Mouse (Mus musculus) liver, postnatal 0 days (tissue): ENCODE results near the gene Bphl. TPM values are rescaled to one million over a fixed set of nuclear protein-coding genes. Genes with fewer than 3 reads are reported as not detected.

Source experiments
- ATAC-seq: fragments of 200-750 bp; cut with Nextera tagmentation; 2 replicates; pipeline ENCODE4 v1.8.0; 2017; ENCODE audit warnings: mild to moderate bottlenecking, moderate library complexity
- DNase-seq: peaks from one replicate; pipeline ENCODE4 v3.0.0-alpha.2; 2016
- H3K27ac ChIP-seq: fragments of 300-500 bp; sonication (generic); 2 replicates; pipeline ENCODE4 v1.5.1; 2014; ENCODE audit warnings: antibody characterized with exemption, moderate library complexity, mild to moderate bottlenecking, low read depth
- H3K27me3 ChIP-seq: fragments of 300-500 bp; sonication (generic); 2 replicates; pipeline ENCODE4 v1.6.1; 2014; ENCODE audit warnings: low read length, control low read depth, mixed read lengths; ENCODE audit not compliant: insufficient read depth
- H3K36me3 ChIP-seq: fragments of 300-500 bp; sonication (generic); replicated peaks from 2 replicates; pipeline ENCODE4 v1.6.1; 2014; ENCODE audit warnings: mild to moderate bottlenecking, control low read depth, low read length, moderate library complexity, mixed read lengths; ENCODE audit not compliant: insufficient read depth
- H3K4me1 ChIP-seq: fragments of 300-500 bp; sonication (generic); 2 replicates; pipeline ENCODE4 v1.6.1; 2014; ENCODE audit warnings: antibody characterized with exemption, mild to moderate bottlenecking, control low read depth; ENCODE audit not compliant: insufficient read depth
- H3K4me2 ChIP-seq: fragments of 300-500 bp; sonication (generic); 2 replicates; pipeline ENCODE4 v1.6.1; 2014; ENCODE audit warnings: low read depth, mild to moderate bottlenecking, low read length, moderate library complexity, mixed read lengths
- H3K4me3 ChIP-seq: fragments of 300-500 bp; sonication (generic); 2 replicates; pipeline ENCODE4 v1.5.1; 2014; ENCODE audit warnings: low read depth, low read length
- H3K9ac ChIP-seq: fragments of 300-500 bp; sonication (generic); replicated peaks from 2 replicates; pipeline ENCODE4 v1.6.1; 2014; ENCODE audit warnings: mild to moderate bottlenecking, moderate library complexity
- H3K9me3 ChIP-seq: fragments of 300-500 bp; sonication (generic); 2 replicates; pipeline ENCODE4 v1.6.1; 2016; ENCODE audit warnings: mild to moderate bottlenecking, control low read depth, low read length, mixed read lengths
- CTCF ChIP-seq: sonication (generic); IDR thresholded peaks from 2 replicates; pipeline ENCODE4 v1.5.1; 2016; ENCODE audit warnings: antibody characterized with exemption, low read depth
- EP300 ChIP-seq: IDR thresholded peaks from 2 replicates; pipeline ENCODE4 v1.6.1; 2016; ENCODE audit warnings: antibody characterized with exemption, low read depth, mild to moderate bottlenecking
- WGBS: fragments of 180-500 bp; shearing (Covaris S2); extraction: QIAGEN DNeasy Blood & Tissue Kit; methylation state at CpG from one replicate; pipeline ENCODE4 v1.1.7; 2014; ENCODE audit not compliant: insufficient replicate concordance; 5-methylcytosine and 5-hydroxymethylcytosine counted together
- polyA plus RNA-seq: library from polyadenylated mRNA; unstranded; fragments of >200 nt; fragmentation: Nextera tagmentation; extraction: Ambion mirVana; gene quantifications from 2 replicates; pipeline ENCODE4 v1.2.1, GENCODE M21; 2015

Bphl gene
- polyA plus RNA-seq, 1 experiment from 2014 or later: 95.6 TPM

DNA sequence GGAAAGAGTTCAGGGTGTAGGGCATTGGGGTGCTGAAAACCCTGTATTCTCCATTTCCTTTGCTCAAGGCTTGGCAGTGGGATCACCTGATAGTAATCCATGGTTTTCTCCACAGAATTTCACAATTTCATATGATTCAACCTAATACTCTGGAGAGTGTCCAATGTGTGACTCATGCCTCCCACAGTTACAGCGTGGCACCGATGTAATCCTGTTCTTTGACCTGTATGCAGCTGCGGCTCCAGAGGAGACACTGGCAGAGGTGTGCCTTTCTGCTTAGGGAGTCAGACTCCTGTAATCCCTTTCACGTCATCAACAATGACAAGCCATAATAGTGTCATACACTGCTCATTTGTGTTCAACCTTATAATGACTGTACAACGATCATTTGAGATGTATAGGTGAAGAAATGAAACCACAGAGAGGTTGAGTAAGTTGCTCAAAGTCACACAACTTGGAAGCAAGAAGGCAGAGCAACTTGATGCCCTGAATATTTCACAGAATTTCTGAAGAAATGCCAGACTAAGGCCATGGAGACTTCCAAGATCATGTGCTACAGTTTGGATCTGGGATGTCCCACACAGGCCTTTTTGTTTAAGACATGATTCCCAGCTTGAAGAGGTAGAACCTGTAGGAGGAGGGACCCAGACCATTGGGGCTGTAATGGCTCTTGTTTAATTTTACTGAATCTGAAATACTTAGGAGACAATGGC lies 75.1 kb downstream of the Bphl start:
- Histone ChIP-seq H3K9me3 (no peaks in the 10 kb centered on the region), H3K4me1 (peaks cover 6% of the 10 kb centered on the region; the same call in 1 of the 2 replicates), H3K4me2 (no peak overlapping the region), H3K27ac (peak overlapping the region; percentile 46), H3K36me3 (no peaks in the 10 kb centered on the region), H3K9ac (no peak overlapping the region; the same call in 1 of the 2 replicates), H3K4me3 (no peak overlapping the region), H3K27me3 (no peaks in the 10 kb centered on the region)
- ATAC-seq (peak; percentile 100), DNase-seq (peak; percentile 60)
- 60% methylated on average over 5 of the region's 5 CpGs for WGBS
- TF ChIP-seq CTCF (no peak), EP300 (peak; percentile 91)

DNA sequence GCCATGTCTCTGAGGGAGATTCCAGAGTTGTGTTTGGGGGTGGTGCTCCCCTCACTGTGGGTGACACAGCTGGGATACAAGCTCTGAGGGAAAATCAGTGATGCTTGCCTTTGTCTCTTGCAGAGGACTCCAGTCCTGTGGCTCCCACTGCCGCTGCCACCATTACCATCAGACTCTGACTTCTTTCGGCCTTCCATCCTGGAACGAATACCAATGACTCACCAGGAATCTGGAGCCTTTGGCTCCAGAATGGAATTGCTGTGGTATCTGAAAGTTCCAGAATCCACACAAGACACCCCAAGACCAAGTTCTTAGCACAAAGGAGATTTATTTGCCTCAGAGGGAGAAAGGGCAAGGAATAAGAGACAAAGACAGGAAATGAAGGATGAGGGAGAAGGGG lies 75.7 kb downstream of the Bphl start:
- no peaks in the 10 kb centered on the region for H3K27me3 ChIP-seq
- H3K9ac ChIP-seq: no peak overlapping the region; the same call in 1 of the 2 replicates
- no peak for DNase-seq
- no peak overlapping the region for H3K4me3 ChIP-seq
- ATAC-seq: no peak
- WGBS: 84% methylated on average over 3 of the region's 3 CpGs
- H3K4me1 ChIP-seq: peaks cover 6% of the 10 kb centered on the region; the same call in 1 of the 2 replicates
- H3K27ac ChIP-seq: peak overlapping the region; percentile 46
- no peaks in the 10 kb centered on the region for H3K36me3 ChIP-seq
- no peaks in the 10 kb centered on the region for H3K9me3 ChIP-seq
- H3K4me2 ChIP-seq: no peak overlapping the region
- TF ChIP-seq CTCF (no peak), EP300 (no peak)

DNA sequence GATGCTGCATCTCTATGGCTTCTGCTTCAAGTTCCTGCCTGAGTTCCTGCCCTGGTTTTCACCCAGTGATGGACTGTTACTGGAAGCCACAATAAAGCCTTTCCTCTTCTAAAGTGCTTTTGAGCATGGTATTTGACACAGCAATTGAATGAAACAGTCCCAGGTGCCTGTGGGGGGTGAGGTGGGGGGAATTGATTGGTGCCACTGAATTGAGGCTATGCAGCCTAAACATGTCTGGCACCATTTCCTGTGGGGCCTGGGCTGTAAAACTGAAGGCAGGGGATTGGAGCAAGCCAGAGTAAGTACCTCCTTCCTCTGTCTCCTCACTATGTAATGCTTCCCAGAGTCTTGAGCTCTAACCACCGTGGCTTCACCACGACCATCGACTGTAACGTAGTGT lies 77.3 kb downstream of the Bphl start:
- DNase-seq: no peak
- 57% methylated on average over 4 of the region's 4 CpGs for WGBS
- no peak for TF ChIP-seq CTCF
- no peak for TF ChIP-seq EP300

DNA sequence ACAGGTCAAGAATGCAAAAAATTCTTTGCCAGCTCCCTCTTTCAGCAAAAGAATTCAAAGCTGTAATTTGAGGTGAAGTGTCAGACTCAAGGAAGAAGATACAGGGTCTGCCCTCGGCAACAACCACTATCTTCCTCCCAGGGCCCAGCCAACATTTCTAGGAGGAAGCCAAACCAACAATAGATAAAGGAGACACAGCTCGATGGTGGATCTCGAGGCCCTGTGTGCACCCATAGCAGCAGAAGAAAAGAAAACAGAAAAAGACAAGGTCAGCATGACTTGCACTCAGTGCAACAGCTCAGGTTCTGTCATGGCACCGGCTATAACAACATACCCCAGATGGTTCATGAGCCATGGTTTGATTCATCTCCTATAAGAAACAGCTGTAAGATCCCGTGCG lies 79.1 kb downstream of the Bphl start:
- no peak for DNase-seq
- TF ChIP-seq CTCF (no peak), EP300 (no peak)
- WGBS: 61% methylated on average over 6 of the region's 6 CpGs
- Histone ChIP-seq H3K9ac (no peak overlapping the region), H3K4me3 (no peak overlapping the region), H3K27ac (no peak overlapping the region), H3K9me3 (no peaks in the 10 kb centered on the region), H3K36me3 (no peaks in the 10 kb centered on the region), H3K4me1 (peaks cover 12% of the 10 kb centered on the region; the same call in 1 of the 2 replicates), H3K27me3 (no peaks in the 10 kb centered on the region), H3K4me2 (no peak overlapping the region)
- no peak for ATAC-seq

More for the DNA sequence above, 77.3 kb downstream of the Bphl start:
- Histone ChIP-seq H3K4me1 (peaks cover 6% of the 10 kb centered on the region; the same call in 1 of the 2 replicates), H3K4me2 (no peak overlapping the region), H3K9ac (no peak overlapping the region), H3K27me3 (no peaks in the 10 kb centered on the region), H3K4me3 (no peak overlapping the region), H3K36me3 (no peaks in the 10 kb centered on the region), H3K27ac (no peak overlapping the region), H3K9me3 (no peaks in the 10 kb centered on the region)
- no peak for ATAC-seq

DNA sequence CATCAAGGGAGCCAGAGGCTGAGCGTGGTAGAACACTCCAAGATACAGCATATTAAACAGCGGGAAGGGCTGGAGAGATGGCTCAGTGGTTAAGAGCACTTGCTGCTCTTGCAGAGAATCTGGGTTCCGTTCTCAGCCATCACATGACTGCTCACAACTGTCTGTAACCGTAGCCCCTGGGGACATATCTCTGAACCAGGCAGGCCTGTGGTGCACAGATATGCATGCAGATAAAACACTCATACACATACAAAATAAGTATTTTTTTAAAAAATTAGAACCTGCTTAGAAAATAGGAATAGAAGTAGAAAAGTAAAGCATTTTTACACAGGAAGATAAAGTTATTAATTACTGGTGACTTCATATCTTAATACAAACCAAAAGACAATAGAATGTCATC lies 81.4 kb downstream of the Bphl start:
- ATAC-seq: peak; percentile 67
- no peaks in the 10 kb centered on the region for H3K36me3 ChIP-seq
- no peak overlapping the region for H3K27ac ChIP-seq
- no peak overlapping the region for H3K9ac ChIP-seq
- TF ChIP-seq EP300: peak; percentile 93
- TF ChIP-seq CTCF: no peak
- no peak overlapping the region for H3K4me2 ChIP-seq
- no peak for DNase-seq
- WGBS: 35% methylated on average over 4 of the region's 4 CpGs
- no peaks in the 10 kb centered on the region for H3K9me3 ChIP-seq
- H3K27me3 ChIP-seq: no peaks in the 10 kb centered on the region
- peaks cover 6% of the 10 kb centered on the region; the same call in 1 of the 2 replicates for H3K4me1 ChIP-seq
- no peak overlapping the region for H3K4me3 ChIP-seq

DNA sequence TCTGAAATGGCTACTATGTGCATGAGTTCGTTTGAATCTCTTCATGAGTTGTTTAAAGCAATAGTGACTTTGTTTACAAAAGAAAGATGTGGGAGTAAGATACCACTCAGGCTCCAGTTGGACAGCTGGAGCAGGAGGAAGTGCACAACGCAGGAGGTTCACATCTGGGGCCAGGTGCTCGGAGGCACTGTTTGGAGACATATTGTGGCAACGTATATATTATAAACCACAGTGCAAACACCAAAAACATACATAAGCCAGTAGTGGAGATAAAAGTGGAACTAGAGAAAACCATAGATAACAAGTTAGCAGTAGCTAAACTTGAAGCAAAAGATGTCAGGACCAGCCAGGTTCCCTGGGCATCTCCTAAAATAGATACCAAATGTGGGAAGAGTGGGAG lies 82.0 kb downstream of the Bphl start:
- Histone ChIP-seq H3K27me3 (no peaks in the 10 kb centered on the region), H3K4me3 (no peak overlapping the region), H3K9me3 (no peaks in the 10 kb centered on the region), H3K36me3 (no peaks in the 10 kb centered on the region), H3K4me2 (no peak overlapping the region), H3K4me1 (peaks cover 6% of the 10 kb centered on the region; the same call in 1 of the 2 replicates), H3K9ac (no peak overlapping the region), H3K27ac (no peak overlapping the region)
- DNase-seq: no peak
- TF ChIP-seq EP300 (no peak), CTCF (no peak)
- peak; percentile 36; the same call in 1 of the 2 replicates for ATAC-seq
- 29% methylated on average over 4 of the region's 4 CpGs for WGBS
